Mouse (Mus musculus) skeletal muscle tissue, adult 2 months (tissue): ENCODE measurements around the gene Trcg1.

Experiments used
- DNase-seq: peaks from one replicate; pipeline ENCODE4 v3.0.0-alpha.2; 2012; ENCODE audit warnings: low read depth, low spot score

Gene Trcg1

GRCm38 (mm10) chr9:57232341-57232940 lies 3.9 kb upstream of the Trcg1 start:
- DNase-seq = no peak

GRCm38 (mm10) chr9:57233142-57233541 lies 3.2 kb upstream of the Trcg1 start:
- DNase-seq = no peak

DNA sequence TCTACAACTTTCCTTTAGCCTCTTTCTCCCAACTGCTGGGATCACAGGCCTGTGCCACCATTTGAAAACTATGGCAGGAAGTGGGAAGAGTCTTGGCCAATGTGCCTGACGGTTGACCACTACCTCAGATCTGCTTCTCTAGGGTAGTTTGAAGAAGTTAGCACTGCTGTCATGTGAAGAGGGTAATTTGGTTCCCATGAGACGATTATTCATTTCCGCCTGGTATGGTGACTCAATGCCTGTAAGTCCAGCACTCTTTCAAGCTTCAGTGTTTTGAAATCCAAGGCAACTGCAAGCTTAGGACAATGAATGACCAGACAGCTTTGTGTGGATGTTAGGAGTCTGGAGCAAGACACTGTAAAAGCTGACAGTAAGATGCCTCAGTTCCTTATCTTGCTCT lies 2.6 kb upstream of the Trcg1 start:
- DNase-seq = no peak

- no peak for DNase-seq
Measured at GRCm38 (mm10) chr9:57237705-57238104, 1.3 kb downstream of the Trcg1 start.

GRCm38 (mm10) chr9:57238220-57238619 lies 1.9 kb downstream of the Trcg1 start:
- no peak for DNase-seq

DNA sequence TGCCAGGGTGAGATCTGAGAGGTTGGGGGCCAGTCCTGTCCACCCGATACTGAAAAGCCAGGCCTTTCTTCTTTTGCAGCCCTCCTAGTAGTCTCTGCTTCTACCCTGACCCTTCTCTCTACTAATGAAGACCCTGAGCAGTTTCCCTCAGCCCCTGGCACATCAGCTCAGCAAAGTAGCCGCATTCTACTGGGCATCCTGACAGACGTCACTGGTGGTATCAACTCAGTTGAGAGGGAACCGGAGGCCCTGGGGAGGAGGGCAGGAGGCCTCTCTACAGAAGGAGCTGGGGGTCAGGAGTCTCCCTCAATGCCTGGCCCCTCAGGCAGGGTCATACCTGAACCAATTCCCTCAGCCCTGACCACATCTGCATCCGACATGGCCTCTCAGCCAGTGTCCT lies 4.8 kb downstream of the Trcg1 start:
- DNase-seq = no peak

- DNase-seq = no peak
Measured at GRCm38 (mm10) chr9:57242916-57243315, 6.6 kb downstream of the Trcg1 start.

GRCm38 (mm10) chr9:57244106-57244685 lies 7.8 kb downstream of the Trcg1 start:
- no peak for DNase-seq

GRCm38 (mm10) chr9:57246482-57246881 lies 10.1 kb downstream of the Trcg1 start:
- DNase-seq = no peak

GRCm38 (mm10) chr9:57247201-57247671 lies 10.9 kb downstream of the Trcg1 start:
- DNase-seq = no peak

DNA sequence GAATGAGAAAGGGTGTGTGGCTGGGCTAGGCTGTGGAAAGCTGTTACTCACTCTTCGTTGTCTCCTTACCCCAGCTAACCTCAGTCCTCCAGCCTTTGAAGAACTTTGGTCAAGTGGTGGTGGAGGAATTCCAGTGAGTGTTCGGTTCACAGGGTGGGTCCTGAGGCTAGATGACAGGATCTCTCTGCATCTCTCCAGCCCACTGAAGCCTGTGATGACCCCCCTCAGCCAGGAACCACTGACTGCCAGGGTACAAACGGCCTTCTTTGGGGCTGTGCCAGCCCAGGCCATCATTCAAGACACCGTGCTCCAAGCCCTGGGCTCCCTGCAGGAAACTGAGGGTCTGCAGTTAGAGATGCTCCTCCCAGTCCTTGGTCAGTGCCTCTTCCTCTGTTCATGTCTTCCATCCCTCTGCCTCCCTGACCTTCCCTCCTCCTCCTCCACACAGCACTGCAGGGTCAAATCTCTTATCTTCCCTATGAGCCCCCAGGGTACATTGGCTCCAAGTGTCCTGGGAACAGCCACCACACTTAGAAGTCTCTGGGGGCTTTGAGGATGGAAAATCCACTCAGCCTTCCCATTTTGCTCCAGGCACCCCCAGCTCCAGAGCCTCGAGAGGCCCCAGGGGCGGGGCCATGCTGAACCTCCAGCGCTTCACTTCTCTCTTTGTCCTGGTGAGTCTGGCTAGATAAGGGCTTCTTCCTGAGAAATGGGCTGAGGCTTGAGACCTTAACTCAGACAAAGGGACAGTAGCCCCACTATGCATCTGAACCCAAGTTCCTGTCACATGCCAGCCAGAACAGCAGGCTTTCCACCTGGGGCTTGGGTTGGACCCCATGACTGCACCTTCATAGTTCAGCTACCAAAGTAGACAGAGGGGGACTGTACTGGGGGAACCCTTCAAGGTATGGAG lies 11.9 kb downstream of the Trcg1 start:
- no peak for DNase-seq

- no peak for DNase-seq
Measured at GRCm38 (mm10) chr9:57250026-57250425, 13.7 kb downstream of the Trcg1 start.

DNA sequence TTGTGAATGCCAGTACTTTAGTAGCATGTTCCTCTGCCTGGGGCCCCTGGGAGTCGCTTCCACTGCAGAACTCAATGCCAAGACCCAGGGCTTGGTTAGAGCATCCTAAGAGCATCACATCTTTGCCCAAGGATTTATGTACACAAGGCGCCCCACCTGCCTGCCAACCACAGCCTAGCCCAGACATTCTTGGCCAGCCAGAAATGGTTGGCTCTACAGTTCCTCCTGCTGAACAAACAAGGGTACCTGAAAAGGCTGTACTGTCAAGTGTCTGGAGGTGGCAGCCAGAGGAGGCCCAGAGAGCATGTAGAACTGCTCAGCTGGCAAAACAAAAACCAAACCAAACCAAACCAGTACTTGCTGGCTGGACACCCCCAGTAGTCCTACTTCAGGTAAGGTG lies 14.8 kb downstream of the Trcg1 start:
- DNase-seq = no peak

GRCm38 (mm10) chr9:57254061-57254460 lies 17.7 kb downstream of the Trcg1 start:
- no peak for DNase-seq

GRCm38 (mm10) chr9:57254823-57255495 lies 18.6 kb downstream of the Trcg1 start:
- DNase-seq = no peak

- DNase-seq = no peak
Measured at GRCm38 (mm10) chr9:57256309-57256708, 20.0 kb downstream of the Trcg1 start.

- no peak for DNase-seq
Measured at GRCm38 (mm10) chr9:57256861-57257260, 20.5 kb downstream of the Trcg1 start.

DNA sequence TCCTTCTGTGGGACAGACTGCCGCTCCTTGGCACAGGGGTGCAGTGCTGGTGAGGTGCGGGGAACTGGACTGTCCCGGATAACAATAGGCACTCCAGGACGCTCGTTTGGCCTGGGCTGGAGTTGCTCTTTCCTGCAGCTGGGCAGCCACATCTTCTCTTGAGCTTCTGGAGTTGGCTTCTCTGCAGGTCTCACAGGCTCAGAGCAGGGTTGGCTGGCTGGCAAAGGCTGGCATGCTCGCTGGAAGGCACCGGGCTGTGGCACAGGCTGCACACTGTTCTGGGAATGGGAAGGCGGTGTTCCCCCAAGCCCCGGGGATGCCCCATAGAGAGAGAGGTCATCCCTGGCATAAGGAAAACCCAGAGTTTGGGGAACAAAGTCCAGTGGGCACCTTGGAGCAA lies 21.3 kb downstream of the Trcg1 start:
- DNase-seq = no peak

- peak; percentile 89 for DNase-seq
Measured at GRCm38 (mm10) chr9:57259736-57260135, 23.4 kb downstream of the Trcg1 start.

GRCm38 (mm10) chr9:57260940-57261339 lies 24.6 kb downstream of the Trcg1 start:
- no peak for DNase-seq

- no peak for DNase-seq
Measured at GRCm38 (mm10) chr9:57261516-57261912, 25.2 kb downstream of the Trcg1 start.
